Mouse (Mus musculus): Measurements from ENCODE around the gene Kcna10.

DNA sequence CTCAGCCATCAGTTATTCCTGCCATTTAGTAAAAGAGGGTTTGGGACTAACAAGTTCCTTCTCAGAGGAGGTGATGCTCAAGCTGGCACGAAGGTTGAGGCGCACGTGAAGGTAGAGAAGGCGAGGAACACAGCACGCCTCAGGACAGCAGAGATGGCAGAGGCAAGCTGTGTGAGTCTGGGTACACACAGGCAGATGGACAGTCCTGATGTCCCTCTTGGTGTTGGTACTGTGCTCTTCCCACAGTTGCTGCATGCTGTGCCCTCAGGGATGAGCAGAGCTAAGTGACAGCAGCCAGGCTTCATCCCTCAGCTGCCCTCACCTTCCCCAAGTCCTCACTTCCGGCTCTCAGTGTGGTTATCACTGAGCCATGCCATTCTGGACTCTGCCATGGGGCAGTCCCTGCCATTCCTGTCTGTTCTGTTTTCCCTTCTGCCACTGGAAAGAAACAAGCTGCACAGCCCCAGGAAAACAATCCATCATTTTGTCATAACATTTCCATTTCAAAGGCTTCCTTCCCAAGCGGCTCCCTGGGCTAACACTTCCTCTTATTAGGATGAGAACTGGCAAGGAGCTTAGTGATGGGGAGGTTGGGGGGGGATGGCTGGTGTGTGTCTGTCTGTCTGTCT, 24.9 kb downstream of the Kcna10 start:
- no peak for TF ChIP-seq CTCF (IDR thresholded peaks at IDR 0.05; ENCODE audit: low read depth)
- TF ChIP-seq EP300 (IDR thresholded peaks at IDR 0.05; ENCODE audit: low read depth): no peak

Data from liver, postnatal 0 days (tissue).